Mouse (Mus musculus): ENCODE data around the gene Lcp2. TPM values are rescaled to one million over a fixed set of nuclear protein-coding genes. Genes with fewer than 3 reads are reported as not detected.

Gene Lcp2
- 2.3 and 2.4 TPM in 2 replicates for polyA plus RNA-seq (2012; rRNA removed)

DNA sequence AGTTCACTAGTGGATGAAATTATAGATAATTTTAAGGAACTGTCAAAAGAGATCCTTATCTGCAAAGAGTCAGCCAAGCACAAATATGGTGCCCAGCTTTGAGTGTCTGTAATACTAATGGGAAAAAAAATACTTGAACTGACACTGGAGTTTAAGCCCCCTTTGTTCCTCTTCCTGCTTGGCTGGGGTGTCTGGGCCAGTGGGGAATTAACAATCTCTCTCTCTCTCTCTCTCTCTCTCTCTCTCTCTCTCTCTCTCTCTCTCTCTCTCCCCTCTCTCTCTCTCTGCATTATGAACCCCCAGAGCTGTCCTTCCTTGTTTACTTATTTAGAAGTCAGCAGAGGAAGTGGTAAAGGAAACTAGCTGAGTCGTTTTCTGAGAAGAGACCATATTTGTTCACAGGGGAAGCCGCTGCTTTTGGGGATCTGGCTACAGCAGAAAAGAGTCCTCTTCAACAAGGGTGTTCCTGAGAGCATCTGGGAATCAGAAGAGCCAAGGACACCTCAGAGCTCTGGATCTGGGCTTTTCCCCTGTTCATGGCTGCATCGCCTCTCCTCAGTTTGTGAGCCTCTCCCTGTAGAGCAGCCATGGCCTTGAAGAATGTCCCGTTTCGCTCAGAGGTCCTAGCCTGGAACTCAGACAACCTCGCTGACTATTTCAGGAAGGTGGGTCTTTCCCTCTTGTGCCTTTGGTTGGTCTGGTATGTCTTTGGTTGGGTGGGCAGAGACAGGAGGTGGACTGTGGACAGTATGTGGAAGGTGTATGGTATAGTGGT, at the start of gene Lcp2:
Lcp2 (plus strand) TSS at position 154 of the 775 bp plus-strand sequence.

DNA sequence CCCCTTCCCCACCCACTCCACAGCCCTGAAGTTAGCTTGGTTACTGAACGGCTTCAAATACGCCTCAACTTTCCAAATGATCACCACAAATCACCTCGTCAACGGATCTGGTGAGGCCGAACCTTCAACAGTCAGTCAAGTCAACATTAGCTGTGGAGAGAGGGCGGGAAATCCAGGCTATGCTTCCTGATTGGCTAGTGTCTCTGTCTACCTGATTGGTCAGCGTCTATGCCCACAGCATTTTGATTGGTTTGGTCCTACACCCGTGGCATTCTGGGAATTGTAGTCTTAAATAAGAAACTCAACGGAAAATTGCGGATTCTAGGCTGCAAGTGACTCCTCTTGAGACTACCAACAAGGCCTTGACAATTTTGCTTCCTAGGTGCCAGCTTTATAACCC, 51.7 kb downstream of the Lcp2 start, which contains the start of gene 4930469K13Rik:
4930469K13Rik (minus strand) TSS at position 133 of the 400 bp plus-strand sequence.

Other genes starting within 250 kb of the Lcp2 start
- 0.12 and 0.37 TPM in 2 replicates for gene Kcnmb1, start 83.9 kb upstream of the Lcp2 start, polyA plus RNA-seq (2012; rRNA removed)
- gene Kcnip1, start 53.8 kb upstream of the Lcp2 start, polyA plus RNA-seq (2012; rRNA removed), result 3.7 and 6.5 TPM in 2 replicates
- gene 4930469K13Rik, start 51.6 kb downstream of the Lcp2 start, polyA plus RNA-seq (2012; rRNA removed), result not detected in 2 replicates
- gene Foxi1, start 161.2 kb downstream of the Lcp2 start, polyA plus RNA-seq (2012; rRNA removed), result 0.02 and 0.04 TPM in 2 replicates

Data from central nervous system, embryonic 11.5 days (tissue).